In the genomic region with DNA sequence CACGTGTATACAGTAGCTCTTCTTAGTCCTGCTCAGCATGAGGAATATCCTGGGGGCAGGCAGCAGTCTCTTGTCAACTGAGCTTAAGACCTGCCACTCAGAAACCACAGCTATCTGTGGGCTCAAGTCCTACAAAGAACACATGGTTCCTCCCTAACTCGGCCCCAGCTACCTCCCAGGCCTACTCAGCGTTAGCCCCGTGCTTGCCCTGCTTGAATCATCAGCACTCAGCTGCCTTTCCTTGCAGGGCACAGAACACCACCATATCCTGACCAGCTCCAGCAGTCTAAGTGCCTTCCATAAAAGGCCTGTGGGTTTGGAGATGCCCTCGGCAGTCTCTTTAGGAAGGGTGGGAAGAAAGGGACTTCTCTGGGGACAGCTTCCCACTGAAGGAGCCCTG, we compare ENCODE assay signal across 27 mouse cellular contexts.
DNase-seq lines count a peak whose midpoint lies in the region; ATAC-seq and TF ChIP-seq lines count a peak whose summit lies in the region.
"Had no signal": no experiment of that assay in that cellular context is flagged by ENCODE, and none has a peak within 500 bp of the region (broad histone marks: within the 10 kb centered on the region; RNA-seq: fewer than 3 reads in every experiment).

No protein-coding gene starts in this region.

- intact Hi-C loops in heart, postnatal 14 days (cut with DNase I): loop anchor here (2.0 kb wide), 1 partner anchor 115 kb away; no protein-coding TSS in a partner anchor
- intact Hi-C loops in heart, postnatal 10 days (cut with DNase I): loop anchor here (5.0 kb wide), 1 partner anchor 115 kb away; a partner anchor contains a TSS

- H3K9ac ChIP-seq in heart, embryonic 11.5 days (ENCODE audit: low read depth, low read length): no peak overlapping the region
- no peak overlapping the region for H3K9ac ChIP-seq in heart, embryonic 15.5 days
- H3K9ac ChIP-seq in limb, embryonic 11.5 days (ENCODE audit: low read length): no peak overlapping the region
- H3K9ac ChIP-seq in stomach, embryonic 16.5 days (ENCODE audit: low read length): no peak overlapping the region; the same call in 1 of the 2 replicates
- H3K9ac ChIP-seq in stomach, postnatal 0 days (ENCODE audit: low read length): no peak overlapping the region
- H3K9ac ChIP-seq: embryonic facial prominence, embryonic 12.5 days; forebrain, embryonic 12.5 days; forebrain, embryonic 15.5 days; hindbrain, embryonic 12.5 days had no signal

- no peak for TF ChIP-seq CTCF in stomach, postnatal 0 days (IDR thresholded peaks at IDR 0.05; ENCODE audit: low read depth)

- no peaks in the 10 kb centered on the region for H3K27me3 ChIP-seq in heart, embryonic 11.5 days (ENCODE audit: control insufficient read depth, insufficient read depth, low read length)
- no peaks in the 10 kb centered on the region for H3K27me3 ChIP-seq in heart, embryonic 15.5 days
- H3K27me3 ChIP-seq in limb, embryonic 11.5 days (ENCODE audit: control insufficient read depth, insufficient read depth, low read length): no peaks in the 10 kb centered on the region
- H3K27me3 ChIP-seq in limb, embryonic 10.5 days (ENCODE audit: low read depth, poor library complexity, severe bottlenecking): no peaks in the 10 kb centered on the region
- H3K27me3 ChIP-seq in stomach, embryonic 16.5 days (ENCODE audit: control insufficient read depth, insufficient read depth, low read length): no peaks in the 10 kb centered on the region
- H3K27me3 ChIP-seq in stomach, postnatal 0 days (ENCODE audit: control insufficient read depth, insufficient read depth, low read length): no peaks in the 10 kb centered on the region
- H3K27me3 ChIP-seq: embryonic facial prominence, embryonic 12.5 days; forebrain, embryonic 12.5 days; forebrain, embryonic 15.5 days; Patski had no signal

- no peak overlapping the region for H3K4me2 ChIP-seq in heart, embryonic 11.5 days
- H3K4me2 ChIP-seq in heart, embryonic 15.5 days: no peak overlapping the region
- H3K4me2 ChIP-seq in limb, embryonic 11.5 days (ENCODE audit: low read depth, severe bottlenecking): no peak overlapping the region
- no peak overlapping the region for H3K4me2 ChIP-seq in stomach, embryonic 16.5 days (ENCODE audit: low read depth, low read length)
- no peak overlapping the region for H3K4me2 ChIP-seq in stomach, postnatal 0 days (replicated peaks; ENCODE audit: low read depth)
- H3K4me2 ChIP-seq: embryonic facial prominence, embryonic 12.5 days; forebrain, embryonic 12.5 days; forebrain, embryonic 15.5 days; hindbrain, embryonic 12.5 days had no signal

- 39% methylated on average over 5 of the region's 5 CpGs for WGBS in heart, embryonic 11.5 days (ENCODE audit: insufficient replicate concordance)
- WGBS in heart, embryonic 15.5 days: 37% methylated on average over 5 of the region's 5 CpGs
- 73% methylated on average over 5 of the region's 5 CpGs for WGBS in limb, embryonic 11.5 days
- 82% methylated on average over 5 of the region's 5 CpGs for WGBS in limb, embryonic 10.5 days
- 62% methylated on average over 5 of the region's 5 CpGs for WGBS in stomach, embryonic 16.5 days
- WGBS in stomach, postnatal 0 days: 61% methylated on average over 5 of the region's 5 CpGs

- peaks cover 12% of the 10 kb centered on the region for H3K4me1 ChIP-seq in heart, embryonic 11.5 days (ENCODE audit: control insufficient read depth, insufficient read depth, low read length)
- H3K4me1 ChIP-seq in heart, embryonic 15.5 days (replicated peaks): peaks cover 13% of the 10 kb centered on the region
- H3K4me1 ChIP-seq in limb, embryonic 11.5 days (ENCODE audit: control insufficient read depth, insufficient read depth, low read length): no peaks in the 10 kb centered on the region
- no peaks in the 10 kb centered on the region for H3K4me1 ChIP-seq in limb, embryonic 10.5 days
- H3K4me1 ChIP-seq in stomach, embryonic 16.5 days (ENCODE audit: control insufficient read depth, insufficient read depth, low read length): no peaks in the 10 kb centered on the region
- no peaks in the 10 kb centered on the region for H3K4me1 ChIP-seq in stomach, postnatal 0 days (replicated peaks; ENCODE audit: control insufficient read depth, insufficient read depth)
- H3K4me1 ChIP-seq: embryonic facial prominence, embryonic 12.5 days; forebrain, embryonic 12.5 days; forebrain, embryonic 15.5 days had no signal

- TF ChIP-seq EP300 in stomach, postnatal 0 days (optimal IDR thresholded peaks at IDR 0.05): no peak

- H3K27ac ChIP-seq in heart, embryonic 11.5 days (ENCODE audit: low read depth, low read length): 0 out of 2 replicates have a peak overlapping the region, but pooled peaks have one; percentile 22
- H3K27ac ChIP-seq in heart, embryonic 15.5 days: no peak overlapping the region
- H3K27ac ChIP-seq in limb, embryonic 11.5 days (replicated peaks; ENCODE audit: low read depth, low read length): 0 out of 2 replicates have a peak overlapping the region, but pooled peaks have one; percentile 14
- H3K27ac ChIP-seq in limb, embryonic 10.5 days: no peak overlapping the region
- no peak overlapping the region for H3K27ac ChIP-seq in stomach, embryonic 16.5 days (ENCODE audit: low read length)
- no peak overlapping the region for H3K27ac ChIP-seq in stomach, postnatal 0 days (replicated peaks)
- H3K27ac ChIP-seq: embryonic facial prominence, embryonic 12.5 days; forebrain, embryonic 12.5 days; forebrain, embryonic 15.5 days; heart, embryonic 10.5 days; hindbrain, embryonic 12.5 days; hindbrain, postnatal 0 days had no signal

- H3K4me3 ChIP-seq in heart, embryonic 11.5 days (ENCODE audit: low read depth, low read length): no peak overlapping the region
- H3K4me3 ChIP-seq in heart, embryonic 15.5 days: no peak overlapping the region
- no peak overlapping the region for H3K4me3 ChIP-seq in limb, embryonic 11.5 days (ENCODE audit: low read depth, low read length)
- H3K4me3 ChIP-seq in limb, embryonic 10.5 days: no peak overlapping the region
- no peak overlapping the region for H3K4me3 ChIP-seq in stomach, embryonic 16.5 days (replicated peaks; ENCODE audit: low read length)
- no peak overlapping the region for H3K4me3 ChIP-seq in stomach, postnatal 0 days (ENCODE audit: low read depth, low read length)
- H3K4me3 ChIP-seq: embryonic facial prominence, embryonic 12.5 days; erythroblast, embryonic 14.5 days; forebrain, embryonic 12.5 days; forebrain, embryonic 15.5 days; heart, embryonic 10.5 days; hindbrain, embryonic 12.5 days had no signal

- no peaks in the 10 kb centered on the region for H3K36me3 ChIP-seq in heart, embryonic 11.5 days (ENCODE audit: control insufficient read depth, insufficient read depth, low read length)
- H3K36me3 ChIP-seq in heart, embryonic 15.5 days: peaks cover 5% of the 10 kb centered on the region
- H3K36me3 ChIP-seq in limb, embryonic 11.5 days (ENCODE audit: control insufficient read depth, insufficient read depth, low read length): peaks cover 14% of the 10 kb centered on the region
- H3K36me3 ChIP-seq in limb, embryonic 10.5 days: peaks cover 88% of the 10 kb centered on the region
- 0 out of 2 replicates have a peak, but pooled peaks cover 3% of the 10 kb centered on the region for H3K36me3 ChIP-seq in stomach, embryonic 16.5 days (ENCODE audit: control insufficient read depth, insufficient read depth, low read length)
- peaks cover 9% of the 10 kb centered on the region; the same call in 1 of the 2 replicates for H3K36me3 ChIP-seq in stomach, postnatal 0 days (ENCODE audit: control insufficient read depth, insufficient read depth, low read length)
- H3K36me3 ChIP-seq: forebrain, embryonic 12.5 days; forebrain, embryonic 15.5 days; G1E; hindbrain, embryonic 12.5 days had no signal

- H3K9me3 ChIP-seq in heart, embryonic 11.5 days (replicated peaks; ENCODE audit: control insufficient read depth, low read length): no peaks in the 10 kb centered on the region
- H3K9me3 ChIP-seq in heart, embryonic 15.5 days (replicated peaks): no peaks in the 10 kb centered on the region
- no peaks in the 10 kb centered on the region for H3K9me3 ChIP-seq in limb, embryonic 11.5 days (ENCODE audit: control insufficient read depth, low read length)
- no peaks in the 10 kb centered on the region for H3K9me3 ChIP-seq in limb, embryonic 10.5 days (replicated peaks)
- no peaks in the 10 kb centered on the region for H3K9me3 ChIP-seq in stomach, embryonic 16.5 days (replicated peaks; ENCODE audit: control insufficient read depth, low read length)
- H3K9me3 ChIP-seq in stomach, postnatal 0 days (ENCODE audit: control insufficient read depth, low read length): no peaks in the 10 kb centered on the region
- H3K9me3 ChIP-seq: embryonic facial prominence, embryonic 12.5 days; forebrain, embryonic 12.5 days; forebrain, embryonic 15.5 days; heart, embryonic 10.5 days; hindbrain, embryonic 12.5 days had no signal

- DNase-seq in heart, postnatal 14 days: no peak
- DNase-seq in heart, postnatal 10 days: no peak
- DNase-seq in limb, embryonic 11.5 days (ENCODE audit: low spot score): no peak
- DNase-seq in limb, embryonic 10.5 days (ENCODE audit: low spot score): no peak
- no peak for DNase-seq in stomach, postnatal 0 days (ENCODE audit: low spot score)
- DNase-seq: adrenal gland, postnatal 10 days; adrenal gland, postnatal 36 days; B cell, adult 2 months; cerebellum, adult 18-20 months; cerebellum, adult 9-10 months; cerebellum, postnatal 14 days; gastrocnemius, postnatal 25 days; heart, adult 18-20 months; kidney, adult 11 months had no signal

- ATAC-seq in heart, embryonic 11.5 days (replicated peaks; ENCODE audit: insufficient number of reproducible peaks, low FRiP score, low TSS enrichment): no peak
- ATAC-seq in heart, embryonic 15.5 days (replicated peaks; ENCODE audit: insufficient number of reproducible peaks, insufficient read depth, low FRiP score, low read depth): 0 out of 2 replicates have a peak, but pooled peaks have one; percentile 35
- no peak for ATAC-seq in limb, embryonic 11.5 days (ENCODE audit: insufficient number of reproducible peaks, low FRiP score, low TSS enrichment, low read depth)
- ATAC-seq in stomach, embryonic 16.5 days (ENCODE audit: insufficient read depth, low FRiP score): 0 out of 2 replicates have a peak, but pooled peaks have one; percentile 25
- no peak for ATAC-seq in stomach, postnatal 0 days (ENCODE audit: low FRiP score, low TSS enrichment)
- ATAC-seq: forebrain, embryonic 15.5 days; hindbrain, postnatal 0 days; inflammation-experienced regulatory T-cells, adult 6 months; Patski had no signal

Comparison
In these comparisons a context has a peak if more than half of its experiments do, and no peak if none do; other contexts are left out.
1. ATAC-seq: peak in heart, embryonic 15.5 days (single experiment) and stomach, embryonic 16.5 days (single experiment); none in heart, embryonic 11.5 days (single experiment), limb, embryonic 11.5 days (single experiment) and stomach, postnatal 0 days (single experiment).
2. H3K27ac ChIP-seq: peak in heart, embryonic 11.5 days (single experiment) and limb, embryonic 11.5 days (single experiment); none in heart, embryonic 15.5 days (single experiment), limb, embryonic 10.5 days (single experiment), stomach, embryonic 16.5 days (single experiment) and stomach, postnatal 0 days (single experiment).